Mouse (Mus musculus) liver, adult 2 months (tissue): ENCODE data around the gene Gm45208. TPM values are rescaled to one million over a fixed set of nuclear protein-coding genes. Genes with fewer than 3 reads are reported as not detected.

ENCODE experiments used
- DNase-seq: peaks from one replicate; pipeline ENCODE4 v3.0.0-alpha.2; 2011; ENCODE audit warnings: low read depth, low spot score; ENCODE audit errors: extremely low read depth
- H3K27ac ChIP-seq: fragments of 200-500 bp; replicated peaks from 2 replicates; pipeline ENCODE4 v1.5.1; 2012; ENCODE audit warnings: low read depth, mild to moderate bottlenecking, control low read depth, inconsistent platforms, low read length; ENCODE audit not compliant: insufficient read depth
- H3K27me3 ChIP-seq: fragments of 200-500 bp; 2 replicates; pipeline ENCODE4 v1.6.1; 2012; ENCODE audit warnings: mild to moderate bottlenecking, moderate library complexity, low read length, inconsistent platforms; ENCODE audit not compliant: control insufficient read depth, insufficient read depth
- H3K36me3 ChIP-seq: fragments of 200-500 bp; 2 replicates; pipeline ENCODE4 v1.6.1; 2012; ENCODE audit warnings: low read length, inconsistent platforms; ENCODE audit not compliant: control insufficient read depth, insufficient read depth
- H3K4me1 ChIP-seq: fragments of 200-500 bp; 2 replicates; pipeline ENCODE4 v1.6.1; 2011; ENCODE audit warnings: low read length; ENCODE audit not compliant: control insufficient read depth, insufficient read depth
- H3K4me3 ChIP-seq: fragments of 200-500 bp; 2 replicates; pipeline ENCODE4 v1.5.1; 2011; ENCODE audit warnings: low read depth, mild to moderate bottlenecking, control low read depth, low read length, moderate library complexity; ENCODE audit not compliant: insufficient read depth
- H3K79me2 ChIP-seq: fragments of 200-500 bp; 2 replicates; pipeline ENCODE4 v1.6.1; 2012; ENCODE audit warnings: inconsistent platforms, mild to moderate bottlenecking, low read length, moderate library complexity; ENCODE audit not compliant: control insufficient read depth, insufficient read depth
- H3K9ac ChIP-seq: fragments of 200-500 bp; 2 replicates; pipeline ENCODE4 v1.6.1; 2012; ENCODE audit warnings: low read depth, mild to moderate bottlenecking, control low read depth, inconsistent platforms, low read length
- CTCF ChIP-seq: fragments of 200-500 bp; IDR thresholded peaks from 2 replicates; pipeline ENCODE4 v1.5.1; 2011; ENCODE audit warnings: low read depth, low read length, control low read depth
- POLR2A ChIP-seq: fragments of 200-500 bp; IDR thresholded peaks from 2 replicates; pipeline ENCODE4 v1.6.1; 2011; ENCODE audit warnings: low read length, control low read depth; ENCODE audit not compliant: insufficient read depth; ENCODE audit errors: extremely low read depth
- WGBS: fragments of 180-500 bp; shearing (Covaris S2); methylation state at CpG from one replicate; pipeline ENCODE4 v1.1.7; 2018; 5-methylcytosine and 5-hydroxymethylcytosine counted together
- polyA plus RNA-seq: library from polyadenylated mRNA; depleted of rRNA; stranded (reverse); fragments of >200 nt; gene quantifications from 2 replicates; pipeline ENCODE4 v1.2.3, GENCODE M21; 2012; rRNA removed
- total RNA-seq: library from RNA; depleted of rRNA; stranded (reverse); fragments of >200 nt; gene quantifications from 2 replicates; pipeline ENCODE4 v1.2.3, GENCODE M21; 2014; rRNA removed

Gene Gm45208
- total and polyA plus RNA-seq, 2 experiments, result 1.0 to 1.9 TPM

DNA sequence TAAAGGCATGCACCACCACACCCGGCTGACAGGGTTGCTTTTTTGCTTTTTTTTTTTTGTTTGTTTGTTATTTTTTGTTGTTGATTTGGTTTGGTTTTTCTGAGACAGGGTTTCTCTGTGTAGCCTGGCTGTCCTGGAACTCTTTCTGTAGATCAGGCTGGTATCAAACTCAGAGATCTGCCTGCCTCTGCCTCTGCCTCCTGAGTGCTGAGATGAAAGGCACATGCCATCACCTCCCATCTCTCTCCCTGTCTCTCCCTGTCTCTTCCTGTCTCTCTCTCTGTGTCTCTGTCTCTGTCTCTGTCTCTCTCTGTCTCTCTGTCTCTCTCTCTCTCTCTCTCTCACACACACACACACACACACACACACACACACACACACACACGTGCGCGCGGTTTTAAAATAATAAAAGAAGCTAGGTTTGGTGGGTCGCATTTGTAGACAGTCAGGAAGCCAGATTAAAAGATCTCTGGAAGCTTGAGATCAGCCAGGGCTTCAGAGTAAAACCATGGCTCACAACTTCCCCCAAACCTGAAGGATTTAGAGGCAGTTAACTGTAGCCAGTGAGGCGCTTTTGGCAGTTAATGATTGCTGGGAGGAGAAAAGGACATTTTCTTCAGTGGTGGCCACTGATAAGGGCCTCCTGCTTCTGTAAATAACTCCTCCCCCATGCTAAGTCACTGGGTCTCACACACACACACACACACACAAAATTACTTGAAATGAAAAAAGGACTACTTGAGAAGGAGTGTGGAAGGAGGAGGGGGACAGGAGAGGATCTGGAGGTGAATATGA lies 56.6 kb downstream of the Gm45208 start:
- H3K4me3 ChIP-seq, result no peak overlapping the region
- H3K9ac ChIP-seq, result no peak overlapping the region
- H3K27me3 ChIP-seq, result no peaks in the 10 kb centered on the region
- no peaks in the 10 kb centered on the region for H3K79me2 ChIP-seq
- H3K4me1 ChIP-seq, result no peaks in the 10 kb centered on the region
- DNase-seq, result no peak
- H3K27ac ChIP-seq, result no peak overlapping the region
- H3K36me3 ChIP-seq, result peaks cover 6% of the 10 kb centered on the region; the same call in 1 of the 2 replicates
- TF ChIP-seq POLR2A (no peak), CTCF (no peak)
- WGBS, result 56% methylated on average over 7 of the region's 7 CpGs

DNA sequence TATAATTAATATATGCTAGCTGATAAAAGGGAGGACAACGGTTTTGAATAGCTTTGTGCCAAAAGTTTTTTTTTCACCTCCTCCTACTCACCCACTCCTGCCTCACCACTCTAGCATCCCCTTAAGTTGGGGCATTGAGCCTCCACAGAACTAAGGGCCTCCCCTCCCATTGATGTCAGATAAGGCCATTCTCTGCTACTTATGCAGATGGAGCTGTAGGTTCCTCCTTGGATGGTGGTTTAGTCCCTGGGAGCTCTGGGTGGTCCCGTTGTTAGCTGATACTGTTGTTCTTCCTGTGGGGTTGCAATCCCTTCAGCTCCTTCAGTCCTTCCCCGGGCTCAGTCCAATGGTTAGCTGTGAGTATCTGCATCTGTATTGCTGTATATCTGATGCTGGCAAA lies 57.2 kb downstream of the Gm45208 start:
- DNase-seq, result no peak
- Histone ChIP-seq H3K36me3 (no peaks in the 10 kb centered on the region), H3K4me1 (no peaks in the 10 kb centered on the region), H3K79me2 (no peaks in the 10 kb centered on the region), H3K4me3 (no peak overlapping the region), H3K9ac (no peak overlapping the region), H3K27ac (no peak overlapping the region), H3K27me3 (no peaks in the 10 kb centered on the region)
- TF ChIP-seq POLR2A (no peak), CTCF (no peak)
- 31% methylated on average over 3 of the region's 3 CpGs for WGBS

Other genes with a start within 250 kb of the Gm45208 start
- gene Foxp3, start 148.6 kb upstream of the Gm45208 start, total RNA-seq, result not detected in 2 replicates
- 0.07 TPM in 1 of 2 replicates, not detected in the other for gene Foxp3, start 148.6 kb upstream of the Gm45208 start, polyA plus RNA-seq
- gene Ppp1r3f, start 148.0 kb upstream of the Gm45208 start, total RNA-seq, result 0.74 and 0.81 TPM in 2 replicates
- gene Ppp1r3f, start 148.0 kb upstream of the Gm45208 start, polyA plus RNA-seq, result 0.50 and 0.80 TPM in 2 replicates
- 9.1 and 13.2 TPM in 2 replicates for gene Ccdc22, start 116.7 kb upstream of the Gm45208 start, total RNA-seq
- 10.8 and 12.3 TPM in 2 replicates for gene Ccdc22, start 116.7 kb upstream of the Gm45208 start, polyA plus RNA-seq
- under 0.01 TPM in 2 replicates for gene Cacna1f, start 115.2 kb upstream of the Gm45208 start, total RNA-seq
- gene Cacna1f, start 115.2 kb upstream of the Gm45208 start, polyA plus RNA-seq, result 0.04 TPM in 2 replicates
- 0.40 and 0.46 TPM in 2 replicates for gene Syp, start 83.8 kb upstream of the Gm45208 start, total RNA-seq
- 0.25 and 0.42 TPM in 2 replicates for gene Syp, start 83.8 kb upstream of the Gm45208 start, polyA plus RNA-seq
- gene Prickle3, start 65.0 kb upstream of the Gm45208 start, total RNA-seq, result 2.0 and 2.8 TPM in 2 replicates
- 4.6 and 6.8 TPM in 2 replicates for gene Prickle3, start 65.0 kb upstream of the Gm45208 start, polyA plus RNA-seq
- 0.92 and 1.7 TPM in 2 replicates for gene Plp2, start 50.9 kb upstream of the Gm45208 start, total RNA-seq
- gene Plp2, start 50.9 kb upstream of the Gm45208 start, polyA plus RNA-seq, result 3.7 and 4.0 TPM in 2 replicates
- 20.9 and 21.3 TPM in 2 replicates for gene Magix, start 41.0 kb upstream of the Gm45208 start, total RNA-seq
- gene Magix, start 41.0 kb upstream of the Gm45208 start, polyA plus RNA-seq, result 33.0 and 36.9 TPM in 2 replicates
- gene Gpkow, start 25.1 kb upstream of the Gm45208 start, total RNA-seq, result 5.0 and 5.5 TPM in 2 replicates
- 4.3 and 5.0 TPM in 2 replicates for gene Gpkow, start 25.1 kb upstream of the Gm45208 start, polyA plus RNA-seq
- gene Wdr45, start 7.9 kb upstream of the Gm45208 start, total RNA-seq, result 33.4 and 37.1 TPM in 2 replicates
- 39.9 and 48.3 TPM in 2 replicates for gene Wdr45, start 7.9 kb upstream of the Gm45208 start, polyA plus RNA-seq
- gene Praf2, start 6.2 kb downstream of the Gm45208 start, total RNA-seq, result 1.1 and 2.8 TPM in 2 replicates
- 7.7 and 13.9 TPM in 2 replicates for gene Praf2, start 6.2 kb downstream of the Gm45208 start, polyA plus RNA-seq
- gene Ccdc120, start 28.7 kb downstream of the Gm45208 start, total RNA-seq, result 0.34 and 0.37 TPM in 2 replicates
- 1.00 and 1.1 TPM in 2 replicates for gene Ccdc120, start 28.7 kb downstream of the Gm45208 start, polyA plus RNA-seq
- gene Tfe3, start 40.3 kb downstream of the Gm45208 start, total RNA-seq, result 4.7 and 9.4 TPM in 2 replicates
- gene Tfe3, start 40.3 kb downstream of the Gm45208 start, polyA plus RNA-seq, result 15.6 and 17.0 TPM in 2 replicates
- gene Gripap1, start 67.5 kb downstream of the Gm45208 start, total RNA-seq, result 11.5 and 13.5 TPM in 2 replicates
- 14.6 and 22.2 TPM in 2 replicates for gene Gripap1, start 67.5 kb downstream of the Gm45208 start, polyA plus RNA-seq
- not detected in 2 replicates for gene Kcnd1, start 100.0 kb downstream of the Gm45208 start, total RNA-seq
- 0.11 TPM in 2 replicates for gene Kcnd1, start 100.0 kb downstream of the Gm45208 start, polyA plus RNA-seq
- gene Otud5, start 119.1 kb downstream of the Gm45208 start, total RNA-seq, result 18.0 and 22.0 TPM in 2 replicates
- gene Otud5, start 119.1 kb downstream of the Gm45208 start, polyA plus RNA-seq, result 14.2 and 17.0 TPM in 2 replicates
- gene Pim2, start 156.0 kb downstream of the Gm45208 start, total RNA-seq, result 0.74 and 1.9 TPM in 2 replicates
- 4.7 and 5.4 TPM in 2 replicates for gene Pim2, start 156.0 kb downstream of the Gm45208 start, polyA plus RNA-seq
- 10.6 and 11.5 TPM in 2 replicates for gene Slc35a2, start 161.8 kb downstream of the Gm45208 start, total RNA-seq
- 34.7 and 42.6 TPM in 2 replicates for gene Slc35a2, start 161.8 kb downstream of the Gm45208 start, polyA plus RNA-seq
- gene Pqbp1, start 177.0 kb downstream of the Gm45208 start, total RNA-seq, result 14.3 and 15.3 TPM in 2 replicates
- gene Pqbp1, start 177.0 kb downstream of the Gm45208 start, polyA plus RNA-seq, result 49.1 and 51.2 TPM in 2 replicates
- 20.7 and 27.5 TPM in 2 replicates for gene Timm17b, start 177.1 kb downstream of the Gm45208 start, total RNA-seq
- 53.7 and 58.2 TPM in 2 replicates for gene Timm17b, start 177.1 kb downstream of the Gm45208 start, polyA plus RNA-seq
- not detected in 2 replicates for gene Gm10491, start 185.6 kb downstream of the Gm45208 start, total RNA-seq
- gene Gm10491, start 185.6 kb downstream of the Gm45208 start, polyA plus RNA-seq, result not detected in 2 replicates
- not detected in 2 replicates for gene Gm10490, start 187.3 kb downstream of the Gm45208 start, total RNA-seq
- gene Gm10490, start 187.3 kb downstream of the Gm45208 start, polyA plus RNA-seq, result not detected in 2 replicates
- 0.09 TPM in 1 of 2 replicates, not detected in the other for gene Pcsk1n, start 197.6 kb downstream of the Gm45208 start, total RNA-seq
- not detected in 2 replicates for gene Pcsk1n, start 197.6 kb downstream of the Gm45208 start, polyA plus RNA-seq
- gene Eras, start 206.4 kb downstream of the Gm45208 start, total RNA-seq, result not detected in 2 replicates
- not detected in 2 replicates for gene Eras, start 206.4 kb downstream of the Gm45208 start, polyA plus RNA-seq
- 9.8 and 13.3 TPM in 2 replicates for gene Hdac6, start 225.6 kb downstream of the Gm45208 start, total RNA-seq
- 17.5 and 19.8 TPM in 2 replicates for gene Hdac6, start 225.6 kb downstream of the Gm45208 start, polyA plus RNA-seq